Mouse (Mus musculus): Measurements from ENCODE around the gene Man1a.

- TF ChIP-seq CTCF (IDR thresholded peaks at IDR 0.05; ENCODE audit: extremely low read depth, insufficient read depth, insufficient read length, insufficient replicate concordance) (no peak), POLR2A (IDR thresholded peaks at IDR 0.05; ENCODE audit: low read depth, low read length) (no peak; the same call in 1 of the 2 replicates)
Measured at GRCm38 (mm10) chr10:54005847-54006246, 70.6 kb downstream of the Man1a start.

Measured in spleen, adult 2 months (tissue).